Mouse (Mus musculus) ovary, postnatal 36 days (tissue): Measurements from ENCODE around the gene Slamf6.

ENCODE experiments used
- DNase-seq: peaks from one replicate; pipeline ENCODE4 v3.0.0; 2022; ENCODE audit warnings: low spot score, mixed read lengths

Gene Slamf6

DNA sequence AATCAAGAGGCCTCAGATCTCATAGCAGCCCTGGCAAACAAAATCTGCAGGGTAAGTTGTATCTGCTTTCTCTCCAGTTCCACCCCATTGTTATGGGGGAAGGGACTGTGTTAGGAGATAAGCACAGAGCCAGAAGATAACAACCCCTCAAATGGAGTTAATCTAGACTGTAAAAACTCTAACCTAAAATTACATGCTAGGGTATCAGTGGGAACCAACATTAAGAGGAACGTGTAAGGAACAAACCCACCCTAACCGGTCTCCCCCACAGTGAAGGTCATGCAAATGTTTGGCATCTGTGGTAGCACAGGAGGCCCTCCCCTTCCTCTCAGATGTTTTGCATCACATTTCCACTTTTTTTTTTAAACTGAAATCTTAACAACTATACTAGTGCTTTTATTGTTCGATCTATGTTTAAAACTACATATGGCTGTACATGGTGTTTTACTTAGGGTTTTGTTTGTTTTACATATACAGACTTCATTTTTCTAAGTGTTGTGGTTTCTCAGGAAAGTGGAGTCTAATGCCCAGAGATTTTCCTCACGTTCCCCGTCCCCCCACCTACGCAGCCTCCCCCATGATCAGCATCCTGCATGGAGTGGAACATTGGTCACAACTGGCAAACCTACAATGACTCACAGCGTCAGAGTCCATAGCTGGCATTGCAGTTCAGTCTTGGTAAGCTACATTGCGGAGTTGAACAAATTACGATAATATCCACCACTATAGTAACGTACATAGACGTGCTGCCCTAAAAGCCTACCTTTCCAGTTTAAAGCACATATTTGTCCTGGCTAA is 77.8 kb downstream of the Slamf6 start:
- DNase-seq = no peak

DNA sequence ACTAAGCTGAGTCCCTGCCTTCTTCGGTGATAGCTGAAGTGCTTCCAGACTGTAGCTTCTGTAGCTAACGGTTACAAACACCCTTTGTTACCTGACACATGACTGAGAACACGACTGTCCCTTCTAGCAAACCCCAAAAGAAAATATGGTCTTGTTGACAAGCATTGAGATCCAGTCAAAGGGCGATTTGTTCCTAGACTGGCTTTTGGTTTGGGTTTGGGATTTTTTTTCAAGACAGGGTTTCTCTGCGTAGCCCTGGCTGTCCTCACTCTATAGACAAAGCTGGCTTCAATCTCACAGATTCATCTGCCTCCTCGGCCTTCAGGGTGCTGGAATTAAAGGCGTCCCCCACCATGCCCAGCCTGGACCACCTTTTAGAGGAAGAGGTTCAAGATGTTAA is 79.4 kb downstream of the Slamf6 start:
- no peak for DNase-seq

DNA sequence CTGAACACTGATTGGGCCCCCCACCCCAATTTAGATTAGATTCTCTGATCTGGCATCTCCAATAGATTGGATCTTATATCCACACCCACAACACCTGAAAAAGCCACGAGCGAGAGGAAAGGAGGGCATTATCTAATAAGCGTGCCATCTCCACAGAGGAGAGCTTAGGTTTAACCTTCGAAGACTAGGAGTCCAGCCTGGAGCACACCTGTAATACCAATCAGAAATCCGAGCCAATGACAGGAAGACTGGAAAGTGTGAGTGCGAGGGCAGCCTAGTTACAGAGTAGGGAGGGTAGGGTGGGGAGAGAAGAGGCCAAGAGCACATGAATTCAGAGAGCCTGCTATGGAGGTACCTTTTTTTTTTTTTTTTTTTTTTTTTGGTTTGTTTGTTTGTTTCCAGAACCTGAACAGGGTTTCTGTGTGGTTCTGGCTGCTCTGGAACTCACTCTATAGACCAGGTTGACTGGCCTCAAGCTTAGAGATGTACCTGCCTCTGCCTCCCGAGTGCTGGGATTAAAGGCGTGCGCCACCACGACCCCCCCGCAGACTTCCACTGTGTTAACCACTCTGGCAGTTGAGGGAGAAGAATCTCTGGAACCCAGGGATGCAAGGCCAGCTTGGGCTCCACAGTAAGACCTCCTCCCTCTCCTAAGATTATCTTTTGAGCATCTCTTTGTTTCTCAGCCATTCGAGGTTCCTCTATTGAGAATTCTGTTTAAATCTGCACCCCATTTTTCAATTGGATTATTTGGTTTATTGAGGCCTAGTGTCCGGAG is 81.7 kb downstream of the Slamf6 start:
- no peak for DNase-seq

DNA sequence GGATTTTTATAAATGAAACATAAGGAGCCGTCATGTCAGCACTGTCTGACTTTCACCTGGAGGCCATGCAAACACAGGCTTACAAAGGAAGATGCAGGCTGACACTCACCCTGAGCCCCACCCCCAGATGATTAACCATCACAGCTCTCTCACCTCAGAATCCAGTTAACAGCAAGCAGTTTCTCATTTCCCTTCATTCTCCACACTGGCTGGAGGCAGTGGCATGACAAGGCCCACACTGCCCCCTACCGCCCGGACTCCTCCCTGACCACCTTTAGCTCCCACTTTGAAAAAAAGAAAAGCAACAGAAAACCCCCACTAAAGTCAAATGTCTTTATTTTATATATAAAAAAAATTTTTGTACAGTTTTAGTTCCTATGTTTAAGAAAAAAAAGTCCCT is 83.3 kb downstream of the Slamf6 start:
- DNase-seq = peak; percentile 46

DNA sequence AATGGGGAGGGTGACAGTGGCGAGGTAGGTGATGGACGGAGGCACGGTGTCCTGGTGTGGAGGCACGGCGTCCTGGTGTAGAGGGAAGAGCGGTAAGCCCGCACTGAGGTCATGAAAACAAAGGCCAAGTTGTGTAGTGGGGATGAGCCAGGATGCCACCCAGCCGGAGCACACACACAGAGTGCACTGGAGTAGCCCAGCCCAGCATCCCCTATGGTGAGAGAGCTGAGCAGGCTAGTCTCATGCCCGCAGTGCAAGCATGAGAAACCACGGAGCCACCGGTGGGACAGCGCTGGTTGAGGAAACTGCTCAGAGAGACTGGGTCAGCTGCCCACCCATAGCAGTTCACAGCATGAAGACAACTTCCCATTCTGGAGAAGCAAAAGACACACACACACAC is 84.3 kb downstream of the Slamf6 start:
- DNase-seq = no peak
